Mouse (Mus musculus) cerebellum, adult 9-11 months (tissue): ENCODE data around the gene Trim15.

Source experiments
- DNase-seq: peaks from one replicate; pipeline ENCODE4 v3.0.0; 2022

The Trim15 gene

DNA sequence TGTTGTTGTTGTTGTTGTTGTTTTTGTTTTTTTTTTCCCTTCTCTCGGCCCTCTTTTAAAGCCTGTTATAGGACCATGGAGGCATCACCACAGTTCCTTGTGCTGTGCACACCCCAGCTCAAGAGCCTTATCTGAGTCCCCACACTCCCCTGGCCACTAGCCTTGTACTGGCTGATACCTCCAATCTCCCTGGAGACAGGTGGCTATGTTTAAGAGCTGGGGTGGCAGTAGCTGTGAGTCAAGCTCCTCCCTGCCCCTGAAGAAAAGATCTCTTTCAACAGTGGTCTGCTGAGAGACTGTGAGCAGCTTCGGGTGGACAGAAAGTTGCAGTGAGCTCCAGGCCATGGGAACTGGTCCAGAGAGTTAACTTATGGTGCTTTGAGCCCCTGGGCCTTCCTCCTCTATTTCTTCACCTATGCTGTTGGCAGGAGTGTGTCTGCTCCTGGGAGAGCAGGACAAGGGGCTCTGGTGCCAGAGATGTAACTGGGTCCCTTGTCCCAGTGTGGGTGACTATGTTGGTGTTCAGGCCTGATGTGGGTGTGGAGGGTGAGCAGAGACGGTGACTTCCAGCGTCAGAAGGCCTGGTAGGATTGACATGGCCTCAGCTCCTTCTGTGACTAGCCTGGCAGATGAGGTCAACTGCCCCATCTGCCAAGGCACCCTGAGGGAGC, 2.4 kb upstream of the Trim15 start, which contains the start of gene Trim10:
Gene Trim10, plus strand, starts transcription at position 291 of the 671 bp plus-strand sequence.
- no peak for DNase-seq

DNA sequence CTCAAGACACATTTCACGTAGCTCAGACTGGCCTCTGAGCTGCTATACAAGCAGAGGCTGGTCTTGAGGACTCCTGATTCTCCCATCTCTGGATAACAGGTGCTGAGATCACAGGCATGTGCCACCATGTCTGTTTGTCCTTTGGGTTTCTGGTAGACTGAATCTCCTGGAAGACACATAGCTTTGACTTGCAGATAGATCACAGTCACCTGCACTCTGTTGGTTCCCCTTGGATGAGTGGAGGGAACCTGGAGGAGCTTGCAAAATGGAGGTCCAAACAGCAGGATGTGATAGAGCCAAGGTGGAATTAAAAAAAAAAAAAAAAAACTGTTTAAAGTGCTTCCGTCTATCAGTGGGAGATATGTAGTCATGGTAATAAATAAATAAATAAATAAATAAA, 1.8 kb upstream of the Trim15 start:
- DNase-seq, result no peak

DNA sequence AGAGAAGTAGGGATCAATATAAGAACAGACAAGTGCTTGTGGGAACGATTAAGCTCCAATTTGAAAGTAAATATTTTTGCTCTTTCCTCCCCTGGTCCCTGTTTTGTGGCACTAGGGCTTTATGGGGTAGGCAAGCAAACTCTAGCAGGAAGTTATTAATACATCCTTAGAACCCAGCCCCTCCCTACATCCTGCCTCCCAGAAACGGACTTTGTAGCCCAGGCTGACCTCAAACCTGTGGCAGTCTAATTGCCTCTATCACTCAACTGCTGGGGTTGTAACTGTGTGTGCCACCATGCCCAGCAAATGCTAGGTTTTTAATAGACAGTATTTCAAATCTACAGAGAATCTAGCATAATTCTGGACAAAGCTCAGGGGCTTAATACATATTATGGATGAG, 5.3 kb downstream of the Trim15 start:
- no peak for DNase-seq

DNA sequence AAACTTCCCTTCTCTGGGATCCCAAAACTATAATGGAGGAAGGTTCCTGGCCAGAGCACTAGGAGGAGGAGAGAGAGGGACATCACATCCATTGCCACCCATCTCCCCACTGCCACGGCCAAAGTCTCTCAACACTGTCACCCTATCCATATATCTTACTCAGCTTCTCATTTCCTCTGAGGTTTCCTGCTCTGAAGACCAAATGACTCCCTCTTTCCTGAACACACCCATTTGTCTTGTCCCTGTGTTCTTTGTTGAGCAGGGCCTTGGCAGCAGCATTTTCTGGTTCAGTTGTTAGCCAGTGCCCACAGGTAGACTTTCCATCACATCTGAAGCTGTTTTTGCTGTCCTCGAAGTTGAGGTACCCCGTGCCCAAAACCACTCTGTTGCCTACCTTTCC, 8.8 kb downstream of the Trim15 start:
- no peak for DNase-seq

DNA sequence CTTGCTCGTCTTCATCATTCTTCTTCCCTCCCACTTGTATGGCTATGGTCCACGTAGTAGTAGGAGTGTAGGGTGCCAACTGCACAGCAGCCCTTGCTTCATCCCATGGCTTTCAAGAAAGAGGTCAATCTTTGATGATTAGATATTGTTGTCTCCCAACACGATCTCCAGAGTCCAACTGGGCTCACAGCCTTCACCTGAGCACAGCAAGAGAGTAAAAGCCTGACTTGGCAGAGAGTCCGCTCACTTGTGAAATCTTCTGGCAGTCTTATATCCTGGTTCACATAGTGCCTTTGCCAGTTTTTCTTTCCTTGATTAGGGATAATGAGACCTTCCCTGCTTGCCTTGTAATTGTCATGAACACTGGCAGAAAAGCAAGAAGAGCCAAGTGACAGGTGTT, 10.8 kb downstream of the Trim15 start:
- no peak for DNase-seq

DNA sequence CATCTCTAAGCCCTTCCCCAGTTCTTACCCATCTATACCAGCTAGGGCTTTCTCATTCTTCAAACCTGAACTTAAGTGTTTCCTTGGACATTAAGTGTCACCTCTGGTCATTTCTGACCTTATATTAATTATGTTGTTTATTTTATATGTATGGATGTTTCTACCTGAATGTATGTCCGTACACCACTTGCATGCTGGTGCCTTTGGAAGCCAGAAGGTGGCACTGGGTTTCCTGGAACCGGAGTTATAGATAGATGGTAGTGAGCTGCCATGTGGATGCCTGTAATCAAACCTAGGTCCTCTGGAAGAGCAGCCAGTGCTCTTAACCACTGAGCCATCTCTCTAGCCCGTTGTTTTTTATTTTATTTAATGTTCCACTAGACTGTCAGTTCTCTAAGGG, 11.5 kb downstream of the Trim15 start:
- no peak for DNase-seq

DNA sequence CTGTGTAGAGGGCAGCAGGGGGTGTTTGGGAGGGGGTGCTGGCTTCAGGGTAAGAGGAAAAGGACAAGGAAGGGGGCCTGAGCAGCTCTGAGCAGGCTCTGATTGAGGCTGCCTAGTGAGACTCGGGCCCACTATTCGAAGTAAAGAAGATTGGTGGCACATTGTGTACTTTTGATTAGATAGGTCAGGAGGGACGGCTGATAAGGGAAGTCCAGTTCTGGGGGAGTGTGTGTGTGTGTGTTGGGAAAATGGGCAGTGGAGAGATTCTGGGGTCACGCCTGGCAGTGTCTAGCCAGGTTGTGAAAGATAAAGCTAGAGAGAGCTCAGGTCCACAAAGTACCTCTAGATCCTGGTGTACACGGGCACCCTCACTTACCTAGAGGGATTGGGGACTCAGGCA, 15.4 kb downstream of the Trim15 start:
- no peak for DNase-seq

DNA sequence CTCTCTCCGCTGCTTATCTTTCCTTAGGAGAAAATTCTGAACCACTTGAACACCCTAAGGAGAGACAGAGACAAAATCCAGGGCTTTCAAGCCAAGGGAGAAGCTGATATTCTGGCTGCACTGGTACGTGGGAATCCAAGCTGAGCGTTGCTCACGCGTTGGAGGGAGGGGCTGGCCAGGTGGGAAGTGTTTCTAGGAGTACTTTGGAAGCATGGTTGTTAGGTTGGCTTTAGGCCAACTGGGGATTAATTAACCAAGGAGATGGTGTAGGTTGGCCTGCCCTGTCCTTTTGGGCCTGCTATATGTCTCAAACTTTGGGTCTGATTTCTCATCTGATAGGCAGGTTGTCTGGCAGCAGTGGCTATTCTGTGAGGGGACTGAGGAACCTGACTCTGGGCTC, 15.8 kb downstream of the Trim15 start:
- no peak for DNase-seq

DNA sequence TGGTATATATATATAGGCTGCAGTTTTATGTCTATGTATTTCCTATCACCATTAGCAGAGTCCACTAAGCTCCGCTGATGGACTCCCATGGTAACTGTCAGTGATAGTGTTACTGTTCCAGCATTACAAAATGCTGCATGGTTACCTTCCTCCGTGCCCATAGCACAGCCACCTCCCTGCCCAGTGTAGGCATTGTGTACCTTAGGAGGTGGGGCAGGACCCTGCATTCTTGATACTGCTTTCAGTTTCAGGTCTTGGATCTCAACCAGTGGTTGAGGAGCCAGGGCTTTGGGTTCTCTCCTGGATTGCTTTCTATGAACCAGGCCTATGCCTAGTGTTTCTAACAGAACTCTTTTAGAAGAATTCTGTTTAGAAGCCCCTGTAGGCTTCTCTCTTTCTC, 17.0 kb downstream of the Trim15 start:
- no peak for DNase-seq

DNA sequence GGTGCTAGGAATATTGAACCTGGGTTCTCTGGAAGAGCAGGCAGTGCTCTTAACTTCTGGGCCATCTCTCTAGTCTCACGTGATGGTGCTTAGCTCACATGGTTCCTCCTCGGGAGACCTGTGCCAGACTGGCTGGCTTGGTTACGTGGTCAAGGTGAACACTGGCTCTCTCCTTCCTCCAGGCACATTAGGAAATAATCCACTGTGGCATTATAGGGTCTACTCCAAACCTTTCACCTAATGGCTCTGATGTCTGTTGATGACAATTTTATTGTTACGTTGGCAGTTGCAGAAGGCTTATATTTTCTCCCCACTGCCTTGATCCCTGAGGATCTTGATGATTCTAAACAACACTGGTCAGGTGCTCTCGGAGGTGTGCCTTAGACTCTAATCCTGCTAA, 18.1 kb downstream of the Trim15 start:
- no peak for DNase-seq

DNA sequence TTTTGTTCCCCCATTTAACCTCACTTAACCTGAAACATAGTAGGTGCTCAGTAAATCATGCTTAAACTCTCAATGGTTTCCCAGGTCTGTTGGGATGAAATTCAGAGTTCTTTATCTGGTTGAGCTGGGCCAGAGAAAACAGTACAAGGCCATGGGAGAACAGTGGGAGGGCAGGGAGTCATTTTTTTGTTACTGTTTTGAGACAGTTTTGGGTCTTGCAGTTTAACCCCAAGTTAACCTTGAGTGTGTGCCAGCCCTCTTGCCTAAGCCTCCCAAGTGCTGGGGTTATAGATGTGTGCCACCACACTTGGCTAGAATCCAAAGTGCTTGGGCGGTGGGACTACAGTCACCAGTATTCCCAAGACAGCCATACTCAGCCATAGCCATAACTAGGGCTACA, 22.3 kb downstream of the Trim15 start:
- DNase-seq, result no peak

DNA sequence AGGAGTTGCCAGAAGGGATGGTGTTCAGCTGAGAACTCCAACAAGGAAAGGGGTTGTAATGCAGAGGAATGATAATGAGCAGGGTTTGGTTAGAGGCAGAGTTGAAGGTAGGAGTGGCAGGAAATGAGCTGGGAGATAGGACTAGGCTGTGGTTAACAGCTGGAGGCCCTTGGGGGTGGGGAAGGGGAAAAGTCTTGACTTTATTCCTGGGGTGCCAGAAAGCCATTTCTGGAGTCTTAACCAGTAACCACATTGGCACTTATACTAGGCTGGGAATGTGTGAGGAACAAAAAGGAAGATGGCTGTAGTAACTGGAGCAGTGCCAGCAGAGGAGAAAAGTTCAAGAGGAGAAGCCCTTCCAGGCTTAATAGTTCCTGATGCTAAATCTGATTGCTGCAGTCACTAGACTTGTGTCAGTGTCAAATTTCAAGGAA, 22.7 kb downstream of the Trim15 start:
- no peak for DNase-seq

DNA sequence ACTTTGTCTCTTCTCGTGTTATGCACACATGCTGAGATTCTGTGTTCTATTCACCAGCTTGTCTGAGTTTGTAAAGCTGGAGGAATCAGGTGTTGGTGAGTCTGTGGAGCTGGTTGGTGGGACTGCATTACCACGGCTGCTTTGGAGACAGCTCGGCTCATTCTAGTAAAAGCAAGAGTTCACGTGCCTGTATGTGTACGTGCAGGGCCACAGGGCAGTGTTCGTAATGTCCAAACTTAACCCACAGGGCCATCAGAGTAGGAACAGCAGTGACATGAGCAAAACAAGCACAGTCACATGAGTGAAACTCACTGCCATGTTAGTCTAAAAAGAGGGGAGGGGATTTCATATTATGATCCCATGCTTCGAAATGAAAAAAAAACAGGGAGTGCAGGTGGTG, 23.3 kb downstream of the Trim15 start:
- no peak for DNase-seq

DNA sequence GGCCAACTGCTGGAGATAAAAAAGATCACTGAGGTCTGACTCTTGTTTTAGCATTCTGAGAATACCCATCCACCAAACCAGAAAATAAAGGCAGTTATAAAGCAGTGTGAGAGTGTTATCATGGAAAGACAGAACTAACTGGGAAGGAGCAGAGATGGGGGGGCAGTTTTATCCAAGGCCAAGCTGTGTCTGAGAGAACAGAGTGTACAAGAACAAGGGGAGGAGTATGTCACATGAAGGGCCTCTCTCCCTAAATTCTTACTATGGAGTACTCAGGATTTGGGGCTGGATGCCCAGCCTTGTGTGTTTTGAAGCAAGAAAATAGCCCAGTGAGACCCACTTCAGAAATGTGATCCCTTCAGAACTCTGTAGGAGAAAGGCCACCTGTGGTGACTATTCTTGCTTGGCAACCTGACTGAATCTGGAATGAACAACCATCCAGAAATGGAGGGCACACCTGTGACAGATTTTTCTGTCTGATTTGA, 26.0 kb downstream of the Trim15 start:
- no peak for DNase-seq

DNA sequence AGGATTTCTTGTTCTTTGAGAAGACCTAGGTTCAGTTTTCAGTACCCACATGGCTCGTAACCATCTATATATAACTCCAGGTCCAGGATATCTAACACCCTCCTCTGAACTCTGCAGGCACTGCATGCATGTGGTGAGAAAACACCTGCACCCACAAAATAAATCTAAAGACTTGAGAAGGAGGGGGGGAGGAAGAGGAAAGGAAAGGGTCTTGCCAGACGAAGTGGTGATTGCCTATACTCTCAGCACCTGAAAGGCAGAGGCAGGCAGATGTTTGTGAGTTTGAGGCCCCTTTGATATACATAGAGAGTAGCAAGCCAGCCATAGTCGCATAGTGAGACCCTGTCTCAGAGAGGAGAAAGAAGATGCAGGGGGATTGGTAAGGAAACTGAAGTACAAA, 27.1 kb downstream of the Trim15 start:
- DNase-seq, result no peak

DNA sequence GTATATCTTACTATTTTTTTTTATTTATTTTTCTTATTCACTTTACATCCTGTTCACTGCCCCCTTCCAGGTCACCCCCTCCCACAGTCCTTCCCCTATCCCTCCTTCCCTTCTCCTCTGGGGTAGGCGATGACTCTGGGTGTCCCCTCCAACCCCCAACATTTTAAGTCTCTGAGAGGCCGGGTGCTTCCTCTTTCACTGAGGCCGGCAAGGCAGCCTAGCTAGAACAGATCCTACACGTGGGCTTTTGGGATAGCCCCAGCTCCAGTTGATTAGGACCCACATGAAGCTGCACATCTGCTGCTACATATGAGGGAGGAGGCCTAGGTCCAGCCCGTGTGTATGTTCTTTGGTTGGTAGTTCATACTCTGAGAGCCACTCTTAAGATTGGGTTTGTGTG, 28.0 kb downstream of the Trim15 start:
- no peak for DNase-seq

DNA sequence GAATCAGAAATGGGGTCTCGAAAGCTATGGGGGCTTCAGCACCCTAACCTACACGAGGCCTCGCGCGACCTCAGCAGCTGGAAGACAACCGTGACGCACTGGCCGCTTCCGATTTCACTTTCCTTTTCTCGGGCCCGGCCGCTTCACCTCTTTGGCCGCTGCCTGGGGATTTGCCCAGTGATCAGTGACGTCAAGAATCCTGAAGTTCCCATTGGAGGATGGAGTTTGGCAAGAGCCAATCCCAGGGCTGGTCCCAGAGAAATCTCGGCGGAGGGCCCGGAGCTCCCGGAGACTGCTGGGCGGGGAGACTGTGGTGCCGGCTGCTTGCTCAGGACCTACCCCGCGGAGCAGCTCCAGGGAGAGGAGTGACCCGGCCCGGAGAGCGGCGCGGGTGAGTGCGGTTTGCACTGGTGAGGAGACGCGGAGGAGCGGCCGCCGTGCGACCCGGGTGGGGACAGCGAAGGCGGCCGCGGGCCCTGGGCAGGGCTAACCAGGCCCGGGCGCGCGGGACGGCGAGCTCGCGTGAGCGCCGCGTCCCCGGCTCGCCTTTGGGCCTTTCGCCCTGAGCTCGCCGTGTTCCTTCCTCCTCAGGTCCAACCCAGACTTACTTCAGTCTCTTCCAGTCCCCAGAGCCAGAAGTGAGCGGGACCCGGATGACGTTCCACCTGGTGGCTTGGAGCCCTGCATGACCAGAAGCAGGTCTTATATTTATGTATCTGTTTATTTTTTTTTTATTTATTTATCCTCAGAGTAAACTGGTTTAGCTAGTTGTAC, 29.9 kb downstream of the Trim15 start, which contains the start of gene Trim26:
Gene Trim26, plus strand, starts transcription at position 261 of the 774 bp plus-strand sequence.
- DNase-seq, result peak; percentile 98

DNA sequence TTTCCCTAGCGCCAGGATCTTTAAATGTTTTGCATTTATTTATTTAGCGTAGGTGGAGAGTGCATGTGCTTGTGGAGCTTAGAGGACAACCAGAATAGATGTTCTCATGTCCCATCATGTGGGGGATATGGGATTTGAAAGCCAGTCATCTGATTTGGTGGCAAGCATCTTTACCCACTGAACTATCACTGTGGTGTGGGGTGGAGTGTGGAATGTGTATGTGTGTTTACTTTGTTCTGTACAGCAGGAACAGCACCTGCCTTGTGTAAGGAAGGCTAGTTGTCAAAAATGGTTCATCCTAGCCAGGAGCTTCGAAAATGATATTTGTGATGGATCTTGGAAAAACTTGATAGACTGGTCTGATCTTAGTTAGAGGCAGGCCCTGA, 30.6 kb downstream of the Trim15 start:
- no peak for DNase-seq

DNA sequence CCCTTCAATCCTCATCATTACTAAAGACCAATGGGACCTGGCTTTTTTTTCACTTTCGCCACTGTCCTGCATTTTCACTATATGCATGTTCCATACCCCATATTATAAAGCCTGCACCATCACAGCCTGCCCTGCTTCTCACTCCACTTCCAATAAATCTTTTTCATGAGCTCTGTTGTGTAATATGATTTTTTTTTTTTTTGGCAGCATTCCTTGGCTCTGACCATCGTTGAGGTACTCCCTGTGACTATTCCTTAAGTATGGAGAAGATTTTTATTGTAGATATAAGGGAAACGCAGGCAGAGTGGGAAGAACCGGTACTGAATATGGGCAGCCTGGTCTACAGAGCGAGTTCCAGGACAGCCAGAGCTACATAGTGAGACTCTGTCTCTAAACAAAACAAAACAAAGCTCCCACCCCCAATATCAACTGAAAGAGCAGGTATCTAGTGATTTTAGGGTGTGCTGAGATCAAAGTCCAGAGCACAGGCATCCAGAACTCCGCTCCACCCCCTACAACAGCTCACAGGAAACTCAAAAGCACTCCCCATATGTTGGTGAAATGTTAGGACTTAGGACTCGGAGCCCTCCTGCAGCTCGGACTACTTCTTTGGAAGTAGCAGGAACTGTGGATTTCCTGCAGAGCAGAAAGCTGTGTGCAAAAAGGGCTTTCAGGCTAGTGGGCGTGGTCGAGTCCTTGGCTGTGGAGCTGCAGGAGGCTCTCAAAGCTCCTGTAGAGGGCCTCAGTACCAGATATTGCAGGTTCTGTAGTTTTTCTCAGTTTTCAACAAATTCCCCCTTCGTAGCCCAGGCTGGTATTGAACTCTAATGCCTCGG, 31.2 kb downstream of the Trim15 start:
- DNase-seq, result peak; percentile 59

DNA sequence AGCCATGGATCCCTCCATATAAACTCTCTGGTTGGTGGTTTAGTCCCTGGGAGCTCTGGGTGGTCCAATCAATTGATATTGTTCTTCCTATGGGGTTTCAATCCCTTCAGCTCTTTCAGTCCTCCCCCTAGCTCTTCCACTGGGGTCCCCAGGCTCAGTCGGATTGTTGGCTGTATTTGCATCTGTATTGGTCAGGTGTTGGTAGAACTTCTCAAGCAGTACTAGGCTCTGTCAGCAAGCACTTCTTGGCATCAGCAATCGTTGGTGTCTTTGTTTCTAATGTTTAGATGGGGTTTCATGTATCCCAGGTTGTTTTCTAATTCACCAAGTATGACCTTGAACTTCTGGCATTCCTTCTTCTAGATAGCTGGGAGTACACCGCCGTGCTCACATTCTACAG, 34.3 kb downstream of the Trim15 start:
- no peak for DNase-seq

DNA sequence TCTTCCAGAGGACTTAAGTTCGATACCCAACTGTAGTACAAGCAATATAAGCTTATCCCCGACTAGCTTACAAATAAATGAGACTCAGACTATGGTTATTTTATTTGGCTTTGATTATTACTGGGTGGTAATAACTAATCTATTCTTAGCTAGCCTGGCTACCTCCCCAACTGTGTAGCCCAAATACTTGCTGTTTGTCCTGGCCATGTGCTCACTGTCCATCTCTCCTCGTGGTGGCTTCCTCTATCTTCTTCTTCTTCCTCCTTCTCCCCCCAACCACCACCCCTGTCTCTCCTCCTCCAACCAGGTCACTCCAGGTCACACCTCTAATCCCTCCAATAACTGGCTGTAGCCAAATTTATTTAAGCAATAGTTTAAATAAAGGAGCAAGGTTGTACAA, 36.5 kb downstream of the Trim15 start:
- DNase-seq, result no peak

DNA sequence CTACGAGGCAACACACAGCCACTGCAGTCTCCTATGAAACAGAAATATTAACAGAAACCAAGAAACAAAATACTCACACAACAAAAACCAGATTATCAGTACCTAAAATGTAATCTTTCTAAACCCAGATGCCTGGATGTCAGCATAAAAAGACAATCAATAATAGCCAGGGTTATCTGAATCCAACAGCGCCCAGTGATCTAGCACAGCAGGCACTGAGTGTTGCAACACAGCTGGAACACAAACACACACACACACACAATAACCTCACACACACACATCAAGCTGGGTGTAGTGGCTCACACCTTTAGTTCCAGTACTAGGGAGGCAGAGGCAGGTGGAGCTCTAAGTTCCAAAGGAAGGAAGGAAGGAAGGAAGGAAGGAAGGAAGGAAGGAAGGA, 38.5 kb downstream of the Trim15 start:
- no peak for DNase-seq

DNA sequence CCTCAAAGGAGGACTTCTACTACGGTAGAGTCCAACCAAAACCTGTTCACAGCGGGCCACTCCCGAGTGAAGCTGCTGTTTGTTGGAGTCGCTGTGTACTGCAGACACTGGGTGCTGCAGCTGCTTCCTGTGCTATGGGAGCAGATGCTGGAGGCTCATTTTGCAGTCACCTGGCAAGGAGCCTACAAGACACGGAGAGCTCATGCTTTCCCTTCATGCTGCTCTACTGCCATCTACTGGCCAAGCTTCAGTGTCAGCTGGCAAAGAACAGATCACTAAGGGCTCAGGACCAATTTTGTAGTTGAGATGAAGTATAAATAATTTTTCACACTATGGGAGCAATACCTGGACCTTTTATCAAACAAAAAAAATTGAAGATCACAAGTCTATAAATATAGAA, 41.0 kb downstream of the Trim15 start:
- DNase-seq, result peak; percentile 86

DNA sequence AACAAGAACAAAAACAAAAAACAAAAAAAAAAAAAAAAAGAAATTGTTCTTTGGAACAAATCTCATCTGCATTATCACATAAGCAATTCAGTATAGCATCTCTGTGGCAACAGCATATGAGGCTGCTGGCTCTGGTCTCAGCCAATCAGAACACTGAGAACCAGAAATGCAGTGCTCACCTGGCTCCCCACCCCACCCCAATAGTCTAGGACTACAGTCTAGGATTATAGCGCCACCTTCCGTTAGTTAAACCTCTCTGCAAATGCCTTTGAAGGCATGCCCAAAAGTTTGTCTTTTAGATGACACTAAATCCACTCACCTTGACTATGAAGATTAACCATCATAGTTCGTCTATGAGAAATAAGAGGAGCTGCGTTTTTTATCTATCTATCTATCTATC, 41.5 kb downstream of the Trim15 start:
- DNase-seq, result peak; percentile 53
